Mouse (Mus musculus) layer of hippocampus, adult 18-20 months (tissue): ENCODE data around the gene Ube2dnl1. TPM values are rescaled to one million over a fixed set of nuclear protein-coding genes. Genes with fewer than 3 reads are reported as not detected.

Source experiments
- DNase-seq, 2 experiments: peaks; one replicate each; pipeline ENCODE4 v3.0.0; 2022; ENCODE audit warnings: low spot score in 2 of 2
- long read RNA-seq: library from polyadenylated mRNA; stranded (forward); transcript quantifications from one replicate; pipeline ENCODE4 v2.0.0, GENCODE M21; 2021
- total RNA-seq, 2 experiments: library from RNA; stranded (reverse); gene quantifications; 2 replicates each; pipeline ENCODE4 v1.2.3; 2021

Gene Ube2dnl1
- total RNA-seq = not detected
- long read RNA-seq = 0 reads

GRCm38 (mm10) chrX:114904712-114905111, at the start of gene Ube2dnl1:
Gene Ube2dnl1 (plus strand): TSS chrX:114905012.
- no peak for DNase-seq

GRCm38 (mm10) chrX:114895489-114895888, 9.3 kb upstream of the Ube2dnl1 start:
- DNase-seq = no peak

GRCm38 (mm10) chrX:114897506-114897905, 7.3 kb upstream of the Ube2dnl1 start:
- DNase-seq = no peak

GRCm38 (mm10) chrX:114903391-114903790, 1.4 kb upstream of the Ube2dnl1 start:
- no peak for DNase-seq

GRCm38 (mm10) chrX:114907282-114907681, 2.5 kb downstream of the Ube2dnl1 start, which contains the start of gene Ube2dnl2:
Gene Ube2dnl2 (plus strand): TSS chrX:114907582.
- no peak for DNase-seq

GRCm38 (mm10) chrX:114955066-114955465, 50.3 kb downstream of the Ube2dnl1 start:
- no peak for DNase-seq

Other genes starting within 250 kb of the Ube2dnl1 start
- gene Ube2dnl2, start 2.6 kb downstream of the Ube2dnl1 start, total RNA-seq = not detected